Comparison of ENCODE assay signal across 24 mouse cellular contexts in the genomic region with DNA sequence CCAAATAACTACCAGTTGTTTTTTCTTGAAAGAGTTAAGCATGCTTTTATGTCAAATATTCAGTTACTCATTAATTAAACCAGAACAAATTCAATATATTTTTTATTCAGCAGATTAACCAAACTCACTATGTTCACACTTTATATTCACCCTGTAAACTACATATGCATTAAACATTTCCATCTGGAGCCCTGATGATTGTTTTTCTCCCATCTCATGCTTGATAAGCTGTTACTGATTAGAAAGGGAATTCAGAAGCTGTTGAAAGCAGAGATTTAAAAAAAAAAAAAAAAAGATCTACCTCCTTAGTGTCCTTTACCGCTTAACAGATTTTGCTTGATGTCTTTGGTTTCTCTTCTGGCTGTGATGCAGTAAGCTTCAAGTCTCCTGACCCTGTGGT.
DNase-seq lines count a peak whose midpoint lies in the region; ATAC-seq and TF ChIP-seq lines count a peak whose summit lies in the region.
"Had no signal": no experiment of that assay in that cellular context is flagged by ENCODE, and none has a peak within 500 bp of the region (broad histone marks: within the 10 kb centered on the region; RNA-seq: fewer than 3 reads in every experiment).

No protein-coding gene starts in this region.

- WGBS in forebrain, embryonic 13.5 days: 79% methylated on average over 1 of the region's 1 CpGs
- WGBS in forebrain, postnatal 0 days: 44% methylated on average over 1 of the region's 1 CpGs
- WGBS in forebrain, embryonic 15.5 days: 47% methylated on average over 1 of the region's 1 CpGs
- WGBS in forebrain, embryonic 12.5 days: 77% methylated on average over 1 of the region's 1 CpGs

- no peak for TF ChIP-seq POLR2A in brain, embryonic 14.5 days (IDR thresholded peaks at IDR 0.05; ENCODE audit: borderline replicate concordance, extremely low read depth, insufficient read depth, insufficient read length, poor library complexity, severe bottlenecking)

- H3K9me3 ChIP-seq in forebrain, embryonic 13.5 days (replicated peaks): no peaks in the 10 kb centered on the region
- no peaks in the 10 kb centered on the region for H3K9me3 ChIP-seq in forebrain, postnatal 0 days (ENCODE audit: low read length)
- no peaks in the 10 kb centered on the region for H3K9me3 ChIP-seq in forebrain, embryonic 15.5 days
- H3K9me3 ChIP-seq in forebrain, embryonic 12.5 days: no peaks in the 10 kb centered on the region
- H3K9me3 ChIP-seq: embryonic facial prominence, embryonic 13.5 days; embryonic facial prominence, embryonic 15.5 days; G1E had no signal

- H3K4me1 ChIP-seq in forebrain, embryonic 13.5 days: no peaks in the 10 kb centered on the region
- no peaks in the 10 kb centered on the region for H3K4me1 ChIP-seq in forebrain, postnatal 0 days (ENCODE audit: insufficient read depth)
- no peaks in the 10 kb centered on the region for H3K4me1 ChIP-seq in forebrain, embryonic 15.5 days
- no peaks in the 10 kb centered on the region for H3K4me1 ChIP-seq in forebrain, embryonic 12.5 days
- H3K4me1 ChIP-seq: embryonic facial prominence, embryonic 13.5 days; embryonic facial prominence, embryonic 15.5 days had no signal

- H3K4me3 ChIP-seq in forebrain, embryonic 13.5 days: no peak overlapping the region
- no peak overlapping the region for H3K4me3 ChIP-seq in forebrain, postnatal 0 days (ENCODE audit: low read depth, low read length)
- no peak overlapping the region for H3K4me3 ChIP-seq in forebrain, embryonic 15.5 days
- H3K4me3 ChIP-seq in forebrain, embryonic 12.5 days (replicated peaks): no peak overlapping the region
- H3K4me3 ChIP-seq: embryonic facial prominence, embryonic 13.5 days; embryonic facial prominence, embryonic 15.5 days; erythroblast, embryonic 14.5 days had no signal

- H3K9ac ChIP-seq in forebrain, embryonic 13.5 days: no peak overlapping the region
- H3K9ac ChIP-seq in forebrain, postnatal 0 days: no peak overlapping the region
- H3K9ac ChIP-seq in forebrain, embryonic 15.5 days (replicated peaks): no peak overlapping the region
- H3K9ac ChIP-seq in forebrain, embryonic 12.5 days: no peak overlapping the region
- H3K9ac ChIP-seq: embryonic facial prominence, embryonic 13.5 days; embryonic facial prominence, embryonic 15.5 days had no signal

- H3K36me3 ChIP-seq in forebrain, embryonic 13.5 days (ENCODE audit: poor library complexity, severe bottlenecking): no peaks in the 10 kb centered on the region
- H3K36me3 ChIP-seq in forebrain, postnatal 0 days (ENCODE audit: insufficient read depth): no peaks in the 10 kb centered on the region
- H3K36me3 ChIP-seq in forebrain, embryonic 15.5 days: no peaks in the 10 kb centered on the region
- no peaks in the 10 kb centered on the region for H3K36me3 ChIP-seq in forebrain, embryonic 12.5 days (replicated peaks)
- H3K36me3 ChIP-seq: embryonic facial prominence, embryonic 13.5 days; embryonic facial prominence, embryonic 15.5 days; G1E had no signal

- no peak overlapping the region for H3K27ac ChIP-seq in forebrain, embryonic 13.5 days
- H3K27ac ChIP-seq in forebrain, postnatal 0 days (ENCODE audit: low read depth, low read length): no peak overlapping the region
- no peak overlapping the region for H3K27ac ChIP-seq in forebrain, embryonic 15.5 days (replicated peaks)
- H3K27ac ChIP-seq in forebrain, embryonic 12.5 days: no peak overlapping the region
- H3K27ac ChIP-seq: embryonic facial prominence, embryonic 13.5 days; embryonic facial prominence, embryonic 15.5 days had no signal

- peak; percentile 68; the same call in 1 of the 2 replicates for ATAC-seq in forebrain, embryonic 13.5 days
- ATAC-seq in forebrain, postnatal 0 days: no peak; the same call in 1 of the 2 replicates
- ATAC-seq in forebrain, embryonic 15.5 days (replicated peaks): peak; percentile 51; the same call in 1 of the 2 replicates
- ATAC-seq in forebrain, embryonic 12.5 days (ENCODE audit: low FRiP score): no peak
- ATAC-seq: activated CD4-positive, CD25-positive, alpha-beta regulatory T cell, adult 4 months; CD4-positive, CD25-positive, alpha-beta regulatory T cell, adult 4 months; Patski had no signal

- no peak for DNase-seq in forebrain, postnatal 0 days
- DNase-seq in brain, embryonic 14.5 days (ENCODE audit: low read depth): peak; percentile 66
- DNase-seq: adrenal gland, adult 8-10 months; adrenal gland, postnatal 14 days; adrenal gland, postnatal 36 days; B cell, adult 2 months; cerebellum, adult 11 months; cerebellum, adult 18-20 months; cerebellum, adult 8-10 months; cerebellum, adult 9-11 months; cerebellum, postnatal 14 days; cerebellum, postnatal 36 days; embryo, embryonic 11 days had no signal

- no peaks in the 10 kb centered on the region for H3K27me3 ChIP-seq in forebrain, embryonic 13.5 days
- H3K27me3 ChIP-seq in forebrain, postnatal 0 days (ENCODE audit: insufficient read depth, low read length): no peaks in the 10 kb centered on the region
- H3K27me3 ChIP-seq in forebrain, embryonic 15.5 days: no peaks in the 10 kb centered on the region
- no peaks in the 10 kb centered on the region for H3K27me3 ChIP-seq in forebrain, embryonic 12.5 days
- H3K27me3 ChIP-seq: CH12.LX; embryonic facial prominence, embryonic 13.5 days; embryonic facial prominence, embryonic 15.5 days; Patski had no signal

- TF ChIP-seq CTCF in forebrain, postnatal 0 days (IDR thresholded peaks at IDR 0.05; ENCODE audit: low read depth): no peak
- TF ChIP-seq CTCF in brain, embryonic 14.5 days (IDR thresholded peaks at IDR 0.05; ENCODE audit: borderline replicate concordance, extremely low read depth, insufficient read depth, insufficient read length): no peak

- H3K4me2 ChIP-seq in forebrain, embryonic 13.5 days: no peak overlapping the region
- no peak overlapping the region for H3K4me2 ChIP-seq in forebrain, postnatal 0 days (ENCODE audit: low read depth)
- no peak overlapping the region for H3K4me2 ChIP-seq in forebrain, embryonic 15.5 days (replicated peaks)
- no peak overlapping the region for H3K4me2 ChIP-seq in forebrain, embryonic 12.5 days
- H3K4me2 ChIP-seq: embryonic facial prominence, embryonic 13.5 days; embryonic facial prominence, embryonic 15.5 days had no signal

Comparison
In these comparisons a context has a peak if more than half of its experiments do, and no peak if none do; other contexts are left out.
1. ATAC-seq: peak in forebrain, embryonic 13.5 days (single experiment) and forebrain, embryonic 15.5 days (single experiment); none in forebrain, postnatal 0 days (single experiment) and forebrain, embryonic 12.5 days (single experiment).